Mouse (Mus musculus): Measurements from ENCODE around the gene Dhx58.

- TF ChIP-seq CTCF (IDR thresholded peaks at IDR 0.05; ENCODE audit: low read depth, low read length) (no peak), POLR2A (IDR thresholded peaks at IDR 0.05; ENCODE audit: extremely low read depth, insufficient read depth, low read length) (no peak)
These were observed 17.2 kb upstream of the Dhx58 start for GRCm38 (mm10) chr11:100721254-100721653.
